Mouse (Mus musculus) bone marrow macrophage, adult 2 months (primary cell): ENCODE measurements at regions not wholly inside any gene's neighbourhood (a gene's known extent, or its start where the extent isn't known, plus 50 kb on each side); places are given as distances from the start of the nearest gene placed in this dataset.

Experiments used
- CTCF ChIP-seq: IDR thresholded peaks from 2 replicates; pipeline ENCODE4 v1.5.1; 2012; ENCODE audit warnings: low read depth, mild to moderate bottlenecking, low read length, moderate library complexity
- POLR2A ChIP-seq: IDR thresholded peaks from 2 replicates; pipeline ENCODE4 v1.6.1; 2012; ENCODE audit warnings: mild to moderate bottlenecking, low read depth, low read length, borderline replicate concordance

DNA sequence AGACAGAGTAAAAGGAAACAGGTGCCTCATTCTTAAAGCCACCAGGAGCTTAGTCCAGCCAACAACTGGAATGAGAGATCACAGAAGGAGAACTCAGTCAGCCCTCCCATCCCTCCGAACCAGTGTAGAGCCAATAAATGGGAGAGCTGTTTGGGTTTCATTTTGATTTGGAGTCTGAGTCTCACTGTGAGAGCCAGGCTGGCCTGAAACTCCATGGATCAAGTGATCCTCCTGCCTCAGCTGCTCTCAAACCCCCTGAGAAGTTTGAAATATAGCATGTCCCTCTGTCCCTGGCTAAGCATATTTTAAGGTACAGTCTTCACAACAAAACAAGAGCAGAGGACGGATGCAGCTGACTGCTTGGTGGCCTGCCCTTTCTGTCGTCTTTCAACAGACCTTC, 107.3 kb upstream of the Agap1 start:
- TF ChIP-seq CTCF (no peak), POLR2A (no peak)
